Mouse (Mus musculus) brown adipose tissue, adult 24 weeks (tissue): ENCODE measurements around the gene Gm20388. TPM values are rescaled to one million over a fixed set of nuclear protein-coding genes. Genes with fewer than 3 reads are reported as not detected.

Experiments used
- H3K27ac ChIP-seq: fragments of 200-500 bp; replicated peaks from 2 replicates; pipeline ENCODE4 v1.5.1; 2012; ENCODE audit warnings: low read depth, mild to moderate bottlenecking, low read length
- H3K4me1 ChIP-seq: fragments of 200-500 bp; 2 replicates; pipeline ENCODE4 v1.6.1; 2012; ENCODE audit warnings: low read length, mixed read lengths; ENCODE audit not compliant: control insufficient read depth, insufficient read depth, insufficient read length
- H3K4me3 ChIP-seq: fragments of 200-500 bp; 2 replicates; pipeline ENCODE4 v1.5.1; 2012; ENCODE audit warnings: low read depth, mild to moderate bottlenecking, low read length, moderate library complexity; ENCODE audit not compliant: insufficient read depth
- polyA plus RNA-seq: library from polyadenylated mRNA; stranded (reverse); fragments of >200 nt; gene quantifications from 2 replicates; pipeline ENCODE4 v1.2.4, GENCODE M21; 2012; ENCODE audit not compliant: missing spikeins, insufficient read depth, insufficient read length

Gene Gm20388
- polyA plus RNA-seq, 1 experiment = 44.7 TPM

- Histone ChIP-seq H3K4me3 (no peak overlapping the region), H3K27ac (no peak overlapping the region), H3K4me1 (peaks cover 13% of the 10 kb centered on the region; the same call in 1 of the 2 replicates)
Measured at GRCm38 (mm10) chr8:120249800-120250336, 339.2 kb downstream of the Gm20388 start.

- H3K27ac ChIP-seq = no peak overlapping the region
- H3K4me1 ChIP-seq = peaks cover 13% of the 10 kb centered on the region; the same call in 1 of the 2 replicates
- no peak overlapping the region for H3K4me3 ChIP-seq
Measured at GRCm38 (mm10) chr8:120250750-120251410, 340.2 kb downstream of the Gm20388 start.

- Histone ChIP-seq H3K4me3 (no peak overlapping the region), H3K27ac (no peak overlapping the region), H3K4me1 (peaks cover 13% of the 10 kb centered on the region; the same call in 1 of the 2 replicates)
Measured at GRCm38 (mm10) chr8:120251411-120252035, 340.9 kb downstream of the Gm20388 start.

- peaks cover 11% of the 10 kb centered on the region; the same call in 1 of the 2 replicates for H3K4me1 ChIP-seq
- H3K4me3 ChIP-seq = no peak overlapping the region
- H3K27ac ChIP-seq = no peak overlapping the region
Measured at GRCm38 (mm10) chr8:120253626-120254025, 343.0 kb downstream of the Gm20388 start.

- Histone ChIP-seq H3K27ac (no peak overlapping the region), H3K4me1 (peaks cover 5% of the 10 kb centered on the region; the same call in 1 of the 2 replicates), H3K4me3 (no peak overlapping the region)
Measured at GRCm38 (mm10) chr8:120255406-120255987, 344.9 kb downstream of the Gm20388 start.

- Histone ChIP-seq H3K27ac (no peak overlapping the region), H3K4me3 (no peak overlapping the region)
Measured at GRCm38 (mm10) chr8:120256958-120257357, 346.3 kb downstream of the Gm20388 start.

GRCm38 (mm10) chr8:120259206-120259605, 348.6 kb downstream of the Gm20388 start:
- Histone ChIP-seq H3K27ac (no peak overlapping the region), H3K4me1 (no peaks in the 10 kb centered on the region), H3K4me3 (no peak overlapping the region)

More at GRCm38 (mm10) chr8:120256958-120257357, 346.3 kb downstream of the Gm20388 start:
- peaks cover 5% of the 10 kb centered on the region; the same call in 1 of the 2 replicates for H3K4me1 ChIP-seq

- Histone ChIP-seq H3K27ac (no peak overlapping the region), H3K4me1 (peaks cover 7% of the 10 kb centered on the region), H3K4me3 (no peak overlapping the region)
Measured at GRCm38 (mm10) chr8:120260677-120261076, 350.0 kb downstream of the Gm20388 start.

- Histone ChIP-seq H3K4me1 (peaks cover 11% of the 10 kb centered on the region), H3K27ac (no peak overlapping the region), H3K4me3 (no peak overlapping the region)
Measured at GRCm38 (mm10) chr8:120261338-120262120, 350.9 kb downstream of the Gm20388 start.

GRCm38 (mm10) chr8:120263879-120264278, 353.2 kb downstream of the Gm20388 start:
- Histone ChIP-seq H3K27ac (no peak overlapping the region), H3K4me1 (peaks cover 16% of the 10 kb centered on the region), H3K4me3 (no peak overlapping the region)

- peak overlapping the region; percentile 10; the same call in 1 of the 2 replicates for H3K4me3 ChIP-seq
- H3K4me1 ChIP-seq = peaks cover 16% of the 10 kb centered on the region
- no peak overlapping the region for H3K27ac ChIP-seq
Measured at GRCm38 (mm10) chr8:120264388-120264943, 353.8 kb downstream of the Gm20388 start.

- no peak overlapping the region for H3K27ac ChIP-seq
- H3K4me1 ChIP-seq = peaks cover 16% of the 10 kb centered on the region
- peak overlapping the region; percentile 10; the same call in 1 of the 2 replicates for H3K4me3 ChIP-seq
Measured at GRCm38 (mm10) chr8:120264944-120265453, 354.4 kb downstream of the Gm20388 start.

GRCm38 (mm10) chr8:120265471-120265870, 354.8 kb downstream of the Gm20388 start:
- H3K4me3 ChIP-seq = no peak overlapping the region
- H3K4me1 ChIP-seq = peaks cover 16% of the 10 kb centered on the region
- H3K27ac ChIP-seq = no peak overlapping the region

GRCm38 (mm10) chr8:120268541-120268980, 357.9 kb downstream of the Gm20388 start:
- Histone ChIP-seq H3K4me3 (no peak overlapping the region), H3K27ac (no peak overlapping the region), H3K4me1 (peaks cover 16% of the 10 kb centered on the region)
